Mouse (Mus musculus): ENCODE measurements around the gene Mrpl18. TPM values are rescaled to one million over a fixed set of nuclear protein-coding genes. Genes with fewer than 3 reads are reported as not detected.

Mrpl18 gene
- polyA plus RNA-seq, 1 experiment: 32.3 TPM

DNA sequence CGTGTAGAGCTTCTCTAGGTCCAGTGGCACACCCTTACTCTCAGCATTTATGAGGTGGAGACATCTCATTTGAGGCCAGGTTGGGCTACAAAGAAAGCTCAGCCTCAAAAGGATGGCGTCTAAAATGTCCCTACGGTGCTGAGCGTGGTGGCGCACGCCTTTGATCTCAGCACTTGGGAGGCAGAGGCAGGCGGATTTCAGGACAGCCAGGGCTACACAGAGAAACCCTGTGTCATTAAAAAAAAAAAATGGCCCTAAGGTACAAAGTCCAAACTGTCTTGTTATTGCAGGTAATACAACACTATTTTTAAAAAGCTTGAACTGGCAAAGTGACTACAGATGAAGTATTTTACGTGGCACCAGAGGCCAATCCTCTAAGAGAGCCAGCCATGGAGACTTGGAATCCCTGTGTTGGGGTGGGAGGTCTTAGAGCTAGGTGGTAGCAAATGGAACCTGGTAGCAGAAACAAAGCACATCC is 9.6 kb upstream of the Mrpl18 start:
- Histone ChIP-seq H3K4me3 (ENCODE audit: control insufficient read depth, low read depth, low read length) (no peak overlapping the region), H3K4me1 (ENCODE audit: control insufficient read depth, insufficient read depth, low read length) (no peaks in the 10 kb centered on the region), H3K27me3 (ENCODE audit: control insufficient read depth, insufficient read depth, low read length) (no peaks in the 10 kb centered on the region), H3K36me3 (ENCODE audit: control insufficient read depth, insufficient read depth, low read length) (peaks cover 2% of the 10 kb centered on the region), H3K27ac (ENCODE audit: control insufficient read depth, insufficient read depth, low read depth, low read length) (no peak overlapping the region)
- TF ChIP-seq CTCF (IDR thresholded peaks at IDR 0.05; ENCODE audit: control insufficient read depth, insufficient read depth, insufficient replicate concordance, low read depth, low read length) (no peak), POLR2A (IDR thresholded peaks at IDR 0.05; ENCODE audit: control insufficient read depth, low read depth, low read length) (no peak)

DNA sequence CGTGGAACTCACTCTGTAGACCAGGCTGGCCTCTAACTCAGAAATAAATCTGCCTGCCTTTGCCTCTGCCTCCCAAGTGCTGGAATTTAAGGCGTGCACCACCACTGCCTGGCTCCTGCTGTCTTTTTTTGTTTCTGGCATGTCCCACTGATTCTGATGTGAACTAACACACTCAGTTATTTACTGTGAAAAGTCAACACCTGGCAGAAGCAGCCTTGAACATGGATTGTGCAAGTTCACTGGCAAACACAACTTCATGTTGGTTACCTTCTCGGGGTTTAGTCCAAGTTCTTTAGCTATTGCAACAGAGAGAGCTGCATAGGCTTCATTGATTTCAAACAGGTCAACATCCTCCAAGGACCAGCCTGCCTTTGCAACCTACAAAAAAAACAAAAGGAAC is 8.9 kb upstream of the Mrpl18 start:
- Histone ChIP-seq H3K27ac (ENCODE audit: control insufficient read depth, insufficient read depth, low read depth, low read length) (no peak overlapping the region), H3K4me3 (ENCODE audit: control insufficient read depth, low read depth, low read length) (no peak overlapping the region), H3K4me1 (ENCODE audit: control insufficient read depth, insufficient read depth, low read length) (no peaks in the 10 kb centered on the region), H3K36me3 (ENCODE audit: control insufficient read depth, insufficient read depth, low read length) (peaks cover 4% of the 10 kb centered on the region), H3K27me3 (ENCODE audit: control insufficient read depth, insufficient read depth, low read length) (no peaks in the 10 kb centered on the region)
- no peak for TF ChIP-seq CTCF (IDR thresholded peaks at IDR 0.05; ENCODE audit: control insufficient read depth, insufficient read depth, insufficient replicate concordance, low read depth, low read length)
- no peak for TF ChIP-seq POLR2A (IDR thresholded peaks at IDR 0.05; ENCODE audit: control insufficient read depth, low read depth, low read length)

DNA sequence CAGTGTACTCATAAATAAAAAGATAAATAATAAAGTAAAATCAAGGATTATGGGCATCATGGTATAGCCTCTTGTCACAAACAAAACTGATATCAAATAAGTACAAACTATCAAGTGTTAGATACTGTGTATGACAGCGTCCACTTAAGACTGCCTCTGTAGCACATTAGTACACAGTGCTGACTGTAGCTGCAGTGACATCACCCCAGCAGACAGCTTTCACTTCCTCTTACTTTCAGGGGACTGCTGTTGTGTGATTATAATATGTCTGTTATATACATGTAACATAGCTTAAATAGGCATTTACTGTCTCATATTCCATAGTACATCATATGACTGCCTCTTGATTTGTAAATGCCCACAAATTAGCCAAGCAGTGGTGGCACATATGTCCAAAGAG is 4.9 kb upstream of the Mrpl18 start:
- H3K4me3 ChIP-seq (ENCODE audit: control insufficient read depth, low read depth, low read length): no peak overlapping the region
- TF ChIP-seq POLR2A (IDR thresholded peaks at IDR 0.05; ENCODE audit: control insufficient read depth, low read depth, low read length) (no peak), CTCF (IDR thresholded peaks at IDR 0.05; ENCODE audit: control insufficient read depth, insufficient read depth, insufficient replicate concordance, low read depth, low read length) (no peak)
- H3K36me3 ChIP-seq (ENCODE audit: control insufficient read depth, insufficient read depth, low read length): peaks cover 4% of the 10 kb centered on the region

DNA sequence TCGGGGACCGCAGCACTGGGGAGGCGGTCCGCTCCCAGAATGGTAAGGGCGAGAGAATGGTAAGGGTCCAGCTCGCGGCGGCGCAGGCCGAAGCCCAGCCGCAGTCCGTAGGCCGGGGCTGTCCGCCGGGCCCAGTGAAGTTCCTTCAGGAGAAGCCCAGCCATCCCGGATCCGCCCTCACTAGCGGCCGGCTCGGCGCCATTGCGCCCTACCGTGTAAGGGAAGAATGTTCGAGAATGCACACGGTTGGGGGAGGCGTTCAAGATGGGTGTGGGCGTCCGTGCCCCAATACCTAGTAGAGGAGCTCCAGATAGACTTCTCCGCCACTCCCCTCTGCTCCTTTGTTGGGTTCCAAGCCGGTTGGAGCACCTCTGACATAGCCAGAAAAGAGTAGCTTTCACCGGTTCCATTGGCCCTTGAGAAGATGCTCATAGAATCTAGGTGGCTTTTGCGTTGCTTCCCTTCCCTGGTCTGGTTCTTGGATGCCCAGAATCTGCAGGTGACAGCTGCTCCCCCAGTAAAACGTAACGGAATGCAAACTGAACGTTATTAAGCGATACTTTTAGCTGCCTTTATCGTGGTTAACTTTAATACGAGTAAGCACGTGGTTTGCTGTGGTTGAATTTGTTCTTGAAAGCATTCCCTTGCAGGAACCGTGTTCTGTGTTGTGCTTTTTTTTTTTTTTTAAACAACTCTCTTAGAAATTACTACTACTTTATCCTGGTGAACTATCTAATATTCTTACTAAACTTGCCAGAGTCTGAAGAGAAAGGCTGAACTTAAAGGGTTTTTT is 639 bp upstream of the Mrpl18 start:
- Histone ChIP-seq H3K4me1 (ENCODE audit: control insufficient read depth, insufficient read depth, low read length) (no peaks in the 10 kb centered on the region), H3K27me3 (ENCODE audit: control insufficient read depth, insufficient read depth, low read length) (no peaks in the 10 kb centered on the region), H3K4me3 (ENCODE audit: control insufficient read depth, low read depth, low read length) (peak overlapping the region; percentile 99), H3K27ac (ENCODE audit: control insufficient read depth, insufficient read depth, low read depth, low read length) (peak overlapping the region; percentile 100), H3K36me3 (ENCODE audit: control insufficient read depth, insufficient read depth, low read length) (peaks cover 2% of the 10 kb centered on the region; the same call in 1 of the 2 replicates)
- no peak for TF ChIP-seq CTCF (IDR thresholded peaks at IDR 0.05; ENCODE audit: control insufficient read depth, insufficient read depth, insufficient replicate concordance, low read depth, low read length)
- no peak for TF ChIP-seq POLR2A (IDR thresholded peaks at IDR 0.05; ENCODE audit: control insufficient read depth, low read depth, low read length)

More for the DNA sequence above, 4.9 kb upstream of the Mrpl18 start:
- Histone ChIP-seq H3K4me1 (ENCODE audit: control insufficient read depth, insufficient read depth, low read length) (no peaks in the 10 kb centered on the region), H3K27ac (ENCODE audit: control insufficient read depth, insufficient read depth, low read depth, low read length) (no peak overlapping the region), H3K27me3 (ENCODE audit: control insufficient read depth, insufficient read depth, low read length) (no peaks in the 10 kb centered on the region)

DNA sequence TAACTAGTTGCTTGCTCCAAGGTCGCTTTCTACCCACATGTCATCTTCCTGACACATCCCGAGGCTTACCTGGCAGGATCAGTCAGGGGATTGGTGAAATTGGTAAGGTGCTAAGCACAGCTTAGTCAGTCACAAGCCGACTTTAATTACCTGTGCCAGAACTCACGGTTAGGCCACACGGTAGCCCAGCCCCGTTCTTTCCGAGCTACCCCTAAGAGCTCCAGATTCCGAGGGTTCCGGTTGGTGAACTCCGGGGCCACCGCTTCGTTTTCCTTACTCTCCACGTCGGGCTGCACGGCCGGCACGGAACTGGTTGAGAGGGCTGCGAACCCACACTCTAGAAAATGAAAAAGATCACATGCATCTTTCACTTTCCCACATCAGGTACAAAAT is 661 bp downstream of the Mrpl18 start, which contains the start of gene Tcp1:
TSS of gene Tcp1 (plus strand) at position 214 of the 393 bp plus-strand sequence.
- no peak for TF ChIP-seq CTCF (IDR thresholded peaks at IDR 0.05; ENCODE audit: control insufficient read depth, insufficient read depth, insufficient replicate concordance, low read depth, low read length)
- TF ChIP-seq POLR2A (IDR thresholded peaks at IDR 0.05; ENCODE audit: control insufficient read depth, low read depth, low read length): no peak
- no peaks in the 10 kb centered on the region; the same call in 1 of the 2 replicates for H3K4me1 ChIP-seq (ENCODE audit: control insufficient read depth, insufficient read depth, low read length)
- peak within 1 kb of the TSS; percentile 100 for H3K27ac ChIP-seq (ENCODE audit: control insufficient read depth, insufficient read depth, low read depth, low read length)
- peaks cover 2% of the 10 kb centered on the region; the same call in 1 of the 2 replicates for H3K36me3 ChIP-seq (ENCODE audit: control insufficient read depth, insufficient read depth, low read length)
- no peaks in the 10 kb centered on the region for H3K27me3 ChIP-seq (ENCODE audit: control insufficient read depth, insufficient read depth, low read length)
- peak within 1 kb of the TSS; percentile 99 for H3K4me3 ChIP-seq (ENCODE audit: control insufficient read depth, low read depth, low read length)

DNA sequence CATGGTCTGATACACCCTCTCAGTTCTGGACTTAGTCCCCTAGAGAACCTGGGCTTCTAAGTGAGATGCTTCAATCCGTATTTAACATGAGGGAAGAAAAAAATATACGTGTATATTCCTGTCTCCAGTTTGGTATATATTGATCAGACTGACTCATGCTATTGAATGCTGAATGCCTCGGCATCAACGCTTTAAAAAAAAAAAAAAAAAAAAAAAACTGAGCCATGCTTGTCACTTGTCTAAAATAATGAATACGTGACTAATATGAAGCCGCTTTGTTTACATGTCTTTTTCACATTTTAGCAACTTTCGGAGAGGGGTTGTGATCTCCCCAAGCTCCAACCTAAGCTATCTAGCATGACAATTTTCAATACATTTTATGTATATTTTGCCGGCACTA is 5.8 kb downstream of the Mrpl18 start:
- no peaks in the 10 kb centered on the region; the same call in 1 of the 2 replicates for H3K36me3 ChIP-seq (ENCODE audit: control insufficient read depth, insufficient read depth, low read length)
- H3K27me3 ChIP-seq (ENCODE audit: control insufficient read depth, insufficient read depth, low read length): no peaks in the 10 kb centered on the region
- peak overlapping the region; percentile 34; the same call in 1 of the 2 replicates for H3K4me3 ChIP-seq (ENCODE audit: control insufficient read depth, low read depth, low read length)
- H3K4me1 ChIP-seq (ENCODE audit: control insufficient read depth, insufficient read depth, low read length): no peaks in the 10 kb centered on the region; the same call in 1 of the 2 replicates
- no peak overlapping the region for H3K27ac ChIP-seq (ENCODE audit: control insufficient read depth, insufficient read depth, low read depth, low read length)
- no peak for TF ChIP-seq CTCF (IDR thresholded peaks at IDR 0.05; ENCODE audit: control insufficient read depth, insufficient read depth, insufficient replicate concordance, low read depth, low read length)
- no peak for TF ChIP-seq POLR2A (IDR thresholded peaks at IDR 0.05; ENCODE audit: control insufficient read depth, low read depth, low read length)

Measured in testis, adult 2 months (tissue).